Mouse (Mus musculus): ENCODE results near the gene Maff.

DNA sequence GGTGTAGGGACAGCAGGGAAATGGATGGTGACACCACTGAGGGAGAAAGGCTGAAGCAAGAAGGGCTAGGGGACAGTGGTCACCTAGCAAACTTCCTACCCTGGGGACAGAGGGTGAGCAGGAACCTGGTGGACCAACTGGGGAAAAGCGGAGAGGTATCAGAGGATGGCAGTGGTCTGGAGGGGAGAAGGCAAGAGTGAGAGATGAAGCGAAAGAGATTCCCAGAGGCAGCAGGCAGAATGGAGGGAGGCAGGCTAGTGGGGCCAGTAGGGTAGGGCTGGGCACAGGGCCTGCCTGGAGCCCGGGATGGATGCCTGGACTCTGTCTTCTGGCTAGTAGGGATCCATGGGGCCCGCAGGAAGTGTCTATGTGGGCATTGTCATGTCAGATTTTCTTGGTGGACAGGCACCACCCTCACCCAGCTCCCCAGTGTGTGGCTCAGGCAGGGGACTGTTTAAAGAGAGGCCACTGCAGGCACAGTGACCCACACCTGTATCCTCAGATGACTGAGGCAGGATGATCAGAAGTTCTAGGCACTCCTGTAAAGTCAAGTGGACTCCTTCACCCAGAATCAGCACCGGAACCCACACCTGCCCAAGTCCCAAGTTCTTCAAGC lies 7.4 kb downstream of the Maff start:
- TF ChIP-seq CTCF (conservative IDR thresholded peaks at IDR 0.05 in 1 of 2, IDR thresholded peaks at IDR 0.05 in 1 of 2; ENCODE audit: low read depth in 2 of 2, low read length in 2 of 2) (no peak), USF2 (conservative IDR thresholded peaks at IDR 0.05; ENCODE audit: low read depth, low read length) (no peak), POLR2A (IDR thresholded peaks at IDR 0.05; ENCODE audit: low read depth, low read length) (no peak), CHD2 (IDR thresholded peaks at IDR 0.05; ENCODE audit: low read length) (no peak), HCFC1 (IDR thresholded peaks at IDR 0.05; ENCODE audit: low read depth, low read length) (no peak), MAX (IDR thresholded peaks at IDR 0.05; ENCODE audit: low read length) (no peak), ZKSCAN1 (IDR thresholded peaks at IDR 0.05; ENCODE audit: borderline replicate concordance, low read depth, low read length) (no peak), EP300 (IDR thresholded peaks at IDR 0.05; ENCODE audit: low read length) (no peak), RCOR1 (conservative IDR thresholded peaks at IDR 0.05; ENCODE audit: low read depth, low read length) (no peak), NRF1 (IDR thresholded peaks at IDR 0.05; ENCODE audit: low read depth, low read length) (no peak), JUND (conservative IDR thresholded peaks at IDR 0.05; ENCODE audit: low read depth, low read length) (no peak), MAFK (IDR thresholded peaks at IDR 0.05; ENCODE audit: insufficient replicate concordance, low read length) (no peak)
